Mouse (Mus musculus) embryonic facial prominence, embryonic 11.5 days (tissue): ENCODE results near the gene Sesn2. TPM values are rescaled to one million over a fixed set of nuclear protein-coding genes. Genes with fewer than 3 reads are reported as not detected.

Experiments used
- ATAC-seq: fragments of 200-750 bp; cut with Nextera tagmentation; replicated peaks from 2 replicates; pipeline ENCODE4 v1.8.0; 2017; ENCODE audit warnings: low read depth; ENCODE audit not compliant: insufficient number of reproducible peaks, low FRiP score, low TSS enrichment
- DNase-seq: peaks from one replicate; pipeline ENCODE4 v3.0.0-alpha.2; 2015; ENCODE audit warnings: low spot score
- H3K27ac ChIP-seq: fragments of 300-500 bp; sonication (generic); replicated peaks from 2 replicates; pipeline ENCODE4 v1.5.1; 2014; ENCODE audit warnings: mild to moderate bottlenecking, low read depth, low read length, control low read depth
- H3K27me3 ChIP-seq: fragments of 300-500 bp; sonication (generic); 2 replicates; pipeline ENCODE4 v1.6.1; 2014; ENCODE audit warnings: mild to moderate bottlenecking, low read length, moderate library complexity, mixed read lengths; ENCODE audit not compliant: control insufficient read depth, insufficient read depth
- H3K36me3 ChIP-seq: fragments of 300-500 bp; sonication (generic); replicated peaks from 2 replicates; pipeline ENCODE4 v1.6.1; 2014; ENCODE audit warnings: low read depth, mild to moderate bottlenecking, low read length, moderate library complexity, mixed read lengths; ENCODE audit not compliant: control insufficient read depth, insufficient read depth
- H3K4me1 ChIP-seq: fragments of 300-500 bp; sonication (generic); 2 replicates; pipeline ENCODE4 v1.6.1; 2014; ENCODE audit warnings: low read length, mixed read lengths; ENCODE audit not compliant: control insufficient read depth, insufficient read depth
- H3K4me2 ChIP-seq: fragments of 300-500 bp; sonication (generic); 2 replicates; pipeline ENCODE4 v1.6.1; 2014; ENCODE audit warnings: low read depth, mild to moderate bottlenecking, control low read depth, low read length, moderate library complexity
- H3K4me3 ChIP-seq: fragments of 300-500 bp; sonication (generic); 2 replicates; pipeline ENCODE4 v1.5.1; 2014; ENCODE audit warnings: low read depth, low read length, control low read depth
- H3K9ac ChIP-seq: fragments of 300-500 bp; sonication (generic); replicated peaks from 2 replicates; pipeline ENCODE4 v1.6.1; 2014; ENCODE audit warnings: mild to moderate bottlenecking, control low read depth, low read length
- H3K9me3 ChIP-seq: fragments of 300-500 bp; sonication (generic); replicated peaks from 2 replicates; pipeline ENCODE4 v1.6.1; 2016; ENCODE audit warnings: mild to moderate bottlenecking, low read length, inconsistent platforms, mixed read lengths; ENCODE audit not compliant: control insufficient read depth
- WGBS: fragments of 180-500 bp; shearing (Covaris S2); extraction: QIAGEN DNeasy Blood & Tissue Kit; methylation state at CpG from one replicate; pipeline ENCODE4 v1.1.7; 2014; 5-methylcytosine and 5-hydroxymethylcytosine counted together
- polyA plus RNA-seq: library from polyadenylated mRNA; unstranded; fragments of >200 nt; fragmentation: Nextera tagmentation; extraction: Ambion mirVana; gene quantifications from 2 replicates; pipeline ENCODE4 v1.2.1, GENCODE M21; 2014

Sesn2 gene
- polyA plus RNA-seq, 1 experiment from 2014 or later: 6.0 TPM

GRCm38 (mm10) chr4:132464255-132464613, 46.1 kb downstream of the Sesn2 start:
- ATAC-seq: no peak
- WGBS: 0% methylated on average over 5 of the region's 5 CpGs
- Histone ChIP-seq H3K4me2 (peak overlapping the region; percentile 6), H3K9me3 (no peaks in the 10 kb centered on the region), H3K27me3 (no peaks in the 10 kb centered on the region), H3K4me1 (no peaks in the 10 kb centered on the region; the same call in 1 of the 2 replicates), H3K36me3 (peaks cover 5% of the 10 kb centered on the region), H3K9ac (peak overlapping the region; percentile 26; the same call in 1 of the 2 replicates), H3K27ac (no peak overlapping the region), H3K4me3 (peak overlapping the region; percentile 77)
- no peak for DNase-seq

GRCm38 (mm10) chr4:132463430-132464254, 46.7 kb downstream of the Sesn2 start, which contains the start of gene Med18:
TSS of gene Med18 (minus strand) at chr4:132463921.
- H3K9me3 ChIP-seq: no peaks in the 10 kb centered on the region
- peak within 1 kb of the TSS; percentile 83 for H3K9ac ChIP-seq
- H3K4me1 ChIP-seq: no peaks in the 10 kb centered on the region; the same call in 1 of the 2 replicates
- H3K27ac ChIP-seq: 0 out of 2 replicates have a peak within 1 kb of the TSS, but pooled peaks have one; percentile 22
- H3K27me3 ChIP-seq: no peaks in the 10 kb centered on the region
- H3K36me3 ChIP-seq: peaks cover 7% of the 10 kb centered on the region
- peak; percentile 93 for ATAC-seq
- peak within 1 kb of the TSS; percentile 76 for H3K4me2 ChIP-seq
- under 1% methylated on average over 44 of the region's 44 CpGs for WGBS
- H3K4me3 ChIP-seq: peak within 1 kb of the TSS; percentile 77
- peak; percentile 97 for DNase-seq

- H3K4me2 ChIP-seq: peak overlapping the region; percentile 76
- no peaks in the 10 kb centered on the region for H3K9me3 ChIP-seq
- DNase-seq (no peak), ATAC-seq (no peak)
- peak overlapping the region; percentile 83 for H3K9ac ChIP-seq
- H3K27ac ChIP-seq: no peak overlapping the region
- H3K4me1 ChIP-seq: no peaks in the 10 kb centered on the region; the same call in 1 of the 2 replicates
- peak overlapping the region; percentile 77 for H3K4me3 ChIP-seq
- peaks cover 7% of the 10 kb centered on the region for H3K36me3 ChIP-seq
- 13% methylated on average over 11 of the region's 11 CpGs for WGBS
- no peaks in the 10 kb centered on the region for H3K27me3 ChIP-seq
Observed at GRCm38 (mm10) chr4:132462836-132463235, 47.5 kb downstream of the Sesn2 start.

GRCm38 (mm10) chr4:132460225-132460624, 50.1 kb downstream of the Sesn2 start:
- DNase-seq (no peak), ATAC-seq (no peak)
- Histone ChIP-seq H3K4me2 (no peak overlapping the region), H3K4me1 (no peaks in the 10 kb centered on the region; the same call in 1 of the 2 replicates), H3K36me3 (peaks cover 7% of the 10 kb centered on the region), H3K27me3 (no peaks in the 10 kb centered on the region), H3K9me3 (no peaks in the 10 kb centered on the region), H3K9ac (no peak overlapping the region), H3K27ac (no peak overlapping the region), H3K4me3 (no peak overlapping the region)
- 90% methylated on average over 8 of the region's 8 CpGs for WGBS

GRCm38 (mm10) chr4:132455561-132455960, 54.7 kb downstream of the Sesn2 start:
- Histone ChIP-seq H3K4me1 (no peaks in the 10 kb centered on the region), H3K4me3 (no peak overlapping the region), H3K9ac (no peak overlapping the region), H3K27me3 (no peaks in the 10 kb centered on the region), H3K27ac (no peak overlapping the region), H3K9me3 (no peaks in the 10 kb centered on the region), H3K4me2 (no peak overlapping the region), H3K36me3 (peaks cover 7% of the 10 kb centered on the region)
- 93% methylated on average over 6 of the region's 6 CpGs for whole genome bisulfite sequencing
- ATAC-seq (no peak), DNase-seq (no peak)

- Histone ChIP-seq H3K4me1 (no peaks in the 10 kb centered on the region), H3K27me3 (no peaks in the 10 kb centered on the region), H3K27ac (no peak overlapping the region), H3K4me3 (no peak overlapping the region), H3K9me3 (no peaks in the 10 kb centered on the region), H3K4me2 (no peak overlapping the region), H3K9ac (no peak overlapping the region), H3K36me3 (peaks cover 7% of the 10 kb centered on the region)
- WGBS: 84% methylated on average over 3 of the region's 3 CpGs
- DNase-seq: peak; percentile 22
- ATAC-seq: no peak
Observed at GRCm38 (mm10) chr4:132455146-132455545, 55.2 kb downstream of the Sesn2 start.

GRCm38 (mm10) chr4:132454216-132454615, 56.1 kb downstream of the Sesn2 start:
- H3K4me3 ChIP-seq: no peak overlapping the region
- 88% methylated on average over 6 of the region's 6 CpGs for WGBS
- H3K4me2 ChIP-seq: no peak overlapping the region

GRCm38 (mm10) chr4:132449778-132450177, 60.5 kb downstream of the Sesn2 start:
- Histone ChIP-seq H3K9me3 (no peaks in the 10 kb centered on the region), H3K27ac (no peak overlapping the region), H3K4me3 (no peak overlapping the region), H3K9ac (no peak overlapping the region), H3K4me2 (no peak overlapping the region), H3K27me3 (no peaks in the 10 kb centered on the region), H3K36me3 (no peaks in the 10 kb centered on the region), H3K4me1 (no peaks in the 10 kb centered on the region)
- 96% methylated on average over 3 of the region's 3 CpGs for WGBS
- no peak for DNase-seq
- ATAC-seq: no peak

More at GRCm38 (mm10) chr4:132454216-132454615, 56.1 kb downstream of the Sesn2 start:
- H3K27me3 ChIP-seq: no peaks in the 10 kb centered on the region
- no peaks in the 10 kb centered on the region for H3K4me1 ChIP-seq
- H3K9ac ChIP-seq: no peak overlapping the region
- H3K36me3 ChIP-seq: peaks cover 1% of the 10 kb centered on the region
- no peak for ATAC-seq
- H3K9me3 ChIP-seq: no peaks in the 10 kb centered on the region
- H3K27ac ChIP-seq: no peak overlapping the region
- DNase-seq: no peak
